In genomic region chr13:26569422-26569821, GRCm38 (mm10) we compare ENCODE assay signal across 19 mouse cellular contexts.
DNase-seq lines count a peak whose midpoint lies in the region; ATAC-seq and TF ChIP-seq lines count a peak whose summit lies in the region.
"Had no signal": no experiment of that assay in that cellular context is flagged by ENCODE, and none has a peak within 500 bp of the region (broad histone marks: within the 10 kb centered on the region; RNA-seq: fewer than 3 reads in every experiment).

No protein-coding gene starts in this region.

- H3K36me3 ChIP-seq in forebrain, embryonic 11.5 days (ENCODE audit: control insufficient read depth, insufficient read depth, low read length) = no peaks in the 10 kb centered on the region
- no peaks in the 10 kb centered on the region for H3K36me3 ChIP-seq in midbrain, embryonic 12.5 days
- H3K36me3 ChIP-seq: G1E had no signal

- WGBS in forebrain, embryonic 11.5 days = 22% methylated on average over 4 of the region's 4 CpGs
- 10% methylated on average over 4 of the region's 4 CpGs for WGBS in midbrain, embryonic 12.5 days

- no peak overlapping the region for H3K27ac ChIP-seq in forebrain, embryonic 11.5 days (ENCODE audit: low read depth, low read length)
- H3K27ac ChIP-seq in midbrain, embryonic 12.5 days (replicated peaks) = no peak overlapping the region
- no peak overlapping the region for H3K27ac ChIP-seq in layer of hippocampus, adult 2 months
- H3K27ac ChIP-seq: hindbrain, embryonic 14.5 days; kidney, postnatal 0 days; stomach, postnatal 0 days had no signal

- TF ChIP-seq CTCF in layer of hippocampus, adult 2 months (conservative IDR thresholded peaks at IDR 0.05) = no peak

- H3K27me3 ChIP-seq in forebrain, embryonic 11.5 days (ENCODE audit: control insufficient read depth, insufficient read depth, low read length) = no peaks in the 10 kb centered on the region
- no peaks in the 10 kb centered on the region for H3K27me3 ChIP-seq in midbrain, embryonic 12.5 days

- peak; percentile 6 to 40 for DNase-seq in cerebellum, postnatal 10 days
- no peak for DNase-seq in cerebellum, adult 9-11 months
- DNase-seq in brain, adult 2 months (ENCODE audit: low read depth, low spot score) = peak; percentile 19
- DNase-seq in forebrain, embryonic 11.5 days (ENCODE audit: low spot score) = no peak
- no peak for DNase-seq in layer of hippocampus, adult 2 months (ENCODE audit: low spot score in 2 of 2)
- no peak for DNase-seq in left cerebral cortex, postnatal 25 days (ENCODE audit: low spot score in 2 of 2)
- no peak for DNase-seq in spleen, adult 18-20 months
- DNase-seq: cerebellum, postnatal 36 days; gastrocnemius, postnatal 14 days; layer of hippocampus, adult 9-11 months; lung, adult 18-20 months; thymus, postnatal 25 days had no signal

- H3K4me1 ChIP-seq in forebrain, embryonic 11.5 days (replicated peaks; ENCODE audit: control insufficient read depth, insufficient read depth, low read length) = 0 out of 2 replicates have a peak, but pooled peaks cover 2% of the 10 kb centered on the region
- peaks cover 4% of the 10 kb centered on the region for H3K4me1 ChIP-seq in midbrain, embryonic 12.5 days

- peak; percentile 60; the same call in 1 of the 2 replicates for ATAC-seq in forebrain, embryonic 11.5 days (replicated peaks; ENCODE audit: low FRiP score)
- ATAC-seq in midbrain, embryonic 12.5 days (ENCODE audit: low FRiP score, low read depth) = 0 out of 2 replicates have a peak, but pooled peaks have one; percentile 63
- ATAC-seq: CD4-positive, CD25-positive, alpha-beta regulatory T cell, adult 4 months; intestine, postnatal 0 days had no signal

- no peak overlapping the region for H3K4me3 ChIP-seq in forebrain, embryonic 11.5 days (ENCODE audit: low read depth, low read length)
- H3K4me3 ChIP-seq in midbrain, embryonic 12.5 days = no peak overlapping the region
- H3K4me3 ChIP-seq in layer of hippocampus, adult 2 months = no peak overlapping the region

- H3K4me2 ChIP-seq in forebrain, embryonic 11.5 days (ENCODE audit: low read depth, low read length, severe bottlenecking) = no peak overlapping the region
- no peak overlapping the region for H3K4me2 ChIP-seq in midbrain, embryonic 12.5 days (replicated peaks)
- H3K4me2 ChIP-seq: hindbrain, embryonic 14.5 days had no signal

- no peaks in the 10 kb centered on the region for H3K9me3 ChIP-seq in forebrain, embryonic 11.5 days (ENCODE audit: control insufficient read depth, low read length)
- no peaks in the 10 kb centered on the region for H3K9me3 ChIP-seq in midbrain, embryonic 12.5 days

- intact Hi-C loops in left cerebral cortex, postnatal 25 days (cut with DNase I) = no loop called here

- H3K9ac ChIP-seq in forebrain, embryonic 11.5 days (ENCODE audit: low read length) = no peak overlapping the region
- H3K9ac ChIP-seq in midbrain, embryonic 12.5 days (replicated peaks) = no peak overlapping the region
- H3K9ac ChIP-seq: hindbrain, embryonic 14.5 days had no signal

Comparison
In these comparisons a context has a peak if more than half of its experiments do, and no peak if none do; other contexts are left out.
1. DNase-seq: peak in cerebellum, postnatal 10 days (2 of 2) and brain, adult 2 months (single experiment); none in cerebellum, adult 9-11 months (single experiment), forebrain, embryonic 11.5 days (single experiment), layer of hippocampus, adult 2 months (0 of 2), left cerebral cortex, postnatal 25 days (0 of 2) and spleen, adult 18-20 months (0 of 2).